Comparison of ENCODE assay signal across 7 mouse cellular contexts in the genomic region with DNA sequence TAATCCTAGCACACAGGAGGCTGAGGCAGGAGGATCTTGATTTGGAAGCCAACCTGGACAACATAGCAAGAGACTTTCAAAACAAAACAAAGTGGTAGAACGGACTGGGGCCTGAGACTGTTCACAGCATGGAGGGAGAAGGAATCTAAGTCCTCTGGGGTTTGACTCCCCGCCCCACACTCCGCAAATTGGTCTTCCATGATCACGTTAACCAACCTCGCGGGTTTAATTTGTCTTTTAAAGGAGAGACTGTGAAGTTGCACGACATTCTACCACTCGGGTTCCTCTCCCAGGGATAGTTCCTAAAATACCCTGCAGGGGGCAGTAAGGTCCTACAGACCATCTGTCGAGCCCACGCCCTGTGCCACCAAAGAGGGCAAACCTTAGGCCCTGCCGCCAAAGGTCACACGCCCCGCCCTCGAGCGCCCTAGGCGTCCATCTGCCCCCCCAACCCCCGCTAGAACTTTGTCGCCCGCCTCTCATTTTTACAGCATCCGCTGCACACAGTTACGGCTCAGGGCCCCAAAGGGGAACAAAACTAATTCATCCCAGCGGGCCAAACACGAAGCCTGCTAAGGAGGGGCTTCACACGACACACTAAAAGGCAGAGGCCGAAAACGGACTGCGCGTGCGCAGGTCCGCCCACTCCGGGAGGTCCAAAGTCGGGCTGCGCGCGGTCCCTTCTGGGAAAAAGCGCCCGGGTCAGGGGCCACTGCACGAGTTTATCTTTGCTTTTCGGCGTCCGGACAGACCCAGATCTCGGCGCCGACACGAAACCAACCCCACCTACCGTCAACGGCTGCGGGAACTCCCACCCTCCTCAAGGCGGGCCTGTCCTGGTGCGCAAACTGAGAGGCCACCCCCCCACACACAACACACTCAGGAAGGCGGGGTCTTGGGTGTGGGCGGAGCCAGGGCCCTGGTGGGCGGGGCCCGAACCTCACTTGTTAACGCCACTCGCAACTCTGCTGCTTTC. TPM values are rescaled to one million over a fixed set of nuclear protein-coding genes. Genes with fewer than 3 reads are reported as not detected.
DNase-seq lines count a peak whose midpoint lies in the region; ATAC-seq and TF ChIP-seq lines count a peak whose summit lies in the region.

A gene (minus strand): TSS at position 855 of the 976 bp plus-strand sequence.

- peak within 1 kb of the TSS; percentile 35 for H3K4me2 ChIP-seq in embryonic facial prominence, embryonic 11.5 days (ENCODE audit: low read depth, low read length)
- peak within 1 kb of the TSS; percentile 54 for H3K4me2 ChIP-seq in limb, embryonic 12.5 days
- H3K4me2 ChIP-seq in midbrain, embryonic 15.5 days = peak within 1 kb of the TSS; percentile 69

- peak; percentile 96 for DNase-seq in adrenal gland, postnatal 14 days
- DNase-seq in embryonic facial prominence, embryonic 11.5 days (ENCODE audit: low spot score) = peak; percentile 98
- DNase-seq in heart, adult 18-20 months = peak; percentile 93 to 99
- peak; percentile 97 for DNase-seq in kidney, adult 2 months
- DNase-seq in spleen, adult 2 months (ENCODE audit: low read depth in 1 of 2, low spot score in 2 of 2) = peak; percentile 90 to 95

- ATAC-seq in embryonic facial prominence, embryonic 11.5 days (replicated peaks; ENCODE audit: insufficient number of reproducible peaks, low FRiP score, low TSS enrichment, low read depth) = peak; percentile 91
- ATAC-seq in limb, embryonic 12.5 days (ENCODE audit: insufficient number of reproducible peaks, insufficient read depth, low FRiP score, low TSS enrichment, low read depth) = peak; percentile 94
- peak; percentile 94 for ATAC-seq in midbrain, embryonic 15.5 days (replicated peaks)

- no peaks in the 10 kb centered on the region; the same call in 1 of the 2 replicates for H3K4me1 ChIP-seq in embryonic facial prominence, embryonic 11.5 days (ENCODE audit: control insufficient read depth, insufficient read depth, low read length)
- H3K4me1 ChIP-seq in kidney, adult 2 months (ENCODE audit: control insufficient read depth, insufficient read depth, low read length) = peaks cover 4% of the 10 kb centered on the region
- H3K4me1 ChIP-seq in limb, embryonic 12.5 days (replicated peaks) = peaks cover 7% of the 10 kb centered on the region
- H3K4me1 ChIP-seq in midbrain, embryonic 15.5 days = peaks cover 7% of the 10 kb centered on the region; the same call in 1 of the 2 replicates
- peaks cover 3% of the 10 kb centered on the region; the same call in 1 of the 2 replicates for H3K4me1 ChIP-seq in spleen, adult 2 months (ENCODE audit: control insufficient read depth, insufficient read depth, insufficient read length)

- no peaks in the 10 kb centered on the region for H3K36me3 ChIP-seq in embryonic facial prominence, embryonic 11.5 days (replicated peaks; ENCODE audit: control insufficient read depth, insufficient read depth, low read depth, low read length)
- H3K36me3 ChIP-seq in kidney, adult 2 months (ENCODE audit: control insufficient read depth, insufficient read depth, low read length) = no peaks in the 10 kb centered on the region
- H3K36me3 ChIP-seq in limb, embryonic 12.5 days = no peaks in the 10 kb centered on the region
- no peaks in the 10 kb centered on the region for H3K36me3 ChIP-seq in midbrain, embryonic 15.5 days (replicated peaks)
- no peaks in the 10 kb centered on the region for H3K36me3 ChIP-seq in spleen, adult 2 months (ENCODE audit: control insufficient read depth, insufficient read depth, low read length)

- H3K27me3 ChIP-seq in embryonic facial prominence, embryonic 11.5 days (ENCODE audit: control insufficient read depth, insufficient read depth, low read length) = no peaks in the 10 kb centered on the region
- H3K27me3 ChIP-seq in kidney, adult 2 months (replicated peaks; ENCODE audit: control insufficient read depth, insufficient read depth, low read length) = no peaks in the 10 kb centered on the region
- peaks cover 4% of the 10 kb centered on the region; the same call in 1 of the 2 replicates for H3K27me3 ChIP-seq in limb, embryonic 12.5 days
- H3K27me3 ChIP-seq in midbrain, embryonic 15.5 days (replicated peaks) = no peaks in the 10 kb centered on the region
- H3K27me3 ChIP-seq in spleen, adult 2 months (ENCODE audit: control insufficient read depth, insufficient read depth, low read length) = no peaks in the 10 kb centered on the region

- peak within 1 kb of the TSS; percentile 70 for H3K9ac ChIP-seq in embryonic facial prominence, embryonic 11.5 days (replicated peaks; ENCODE audit: low read length)
- peak within 1 kb of the TSS; percentile 62 for H3K9ac ChIP-seq in limb, embryonic 12.5 days (replicated peaks)
- peak within 1 kb of the TSS; percentile 65 for H3K9ac ChIP-seq in midbrain, embryonic 15.5 days

- H3K9me3 ChIP-seq in embryonic facial prominence, embryonic 11.5 days (replicated peaks; ENCODE audit: control insufficient read depth, low read length) = no peaks in the 10 kb centered on the region
- no peaks in the 10 kb centered on the region for H3K9me3 ChIP-seq in limb, embryonic 12.5 days
- no peaks in the 10 kb centered on the region for H3K9me3 ChIP-seq in midbrain, embryonic 15.5 days

- TF ChIP-seq CTCF in kidney, adult 2 months (conservative IDR thresholded peaks at IDR 0.05; ENCODE audit: insufficient read depth, insufficient read length, low read depth, low read length) = peak; percentile 86
- peak; percentile 89 for TF ChIP-seq CTCF in spleen, adult 2 months (IDR thresholded peaks at IDR 0.05; ENCODE audit: extremely low read depth, insufficient read depth, insufficient read length, insufficient replicate concordance)

- peak within 1 kb of the TSS; percentile 94 for H3K27ac ChIP-seq in embryonic facial prominence, embryonic 11.5 days (replicated peaks; ENCODE audit: low read depth, low read length)
- peak within 1 kb of the TSS; percentile 98 for H3K27ac ChIP-seq in kidney, adult 2 months (ENCODE audit: insufficient read depth, low read depth, low read length)
- peak within 1 kb of the TSS; percentile 97 for H3K27ac ChIP-seq in limb, embryonic 12.5 days
- H3K27ac ChIP-seq in midbrain, embryonic 15.5 days = peak within 1 kb of the TSS; percentile 91
- H3K27ac ChIP-seq in spleen, adult 2 months (ENCODE audit: insufficient read depth, low read length) = peak within 1 kb of the TSS; percentile 100

- WGBS in embryonic facial prominence, embryonic 11.5 days = 1% methylated on average over 56 of the region's 56 CpGs
- WGBS in kidney, adult 2 months = 2% methylated on average over 56 of the region's 56 CpGs
- 1% methylated on average over 56 of the region's 56 CpGs for WGBS in limb, embryonic 12.5 days
- WGBS in midbrain, embryonic 15.5 days = 2% methylated on average over 56 of the region's 56 CpGs
- WGBS in spleen, adult 2 months = 1% methylated on average over 56 of the region's 56 CpGs

- H3K4me3 ChIP-seq in embryonic facial prominence, embryonic 11.5 days (ENCODE audit: low read depth, low read length) = peak within 1 kb of the TSS; percentile 54
- peak within 1 kb of the TSS; percentile 69 for H3K4me3 ChIP-seq in kidney, adult 2 months (ENCODE audit: insufficient read depth, low read depth, low read length)
- peak within 1 kb of the TSS; percentile 54 for H3K4me3 ChIP-seq in limb, embryonic 12.5 days (replicated peaks)
- peak within 1 kb of the TSS; percentile 57 for H3K4me3 ChIP-seq in midbrain, embryonic 15.5 days
- peak within 1 kb of the TSS; percentile 93 for H3K4me3 ChIP-seq in spleen, adult 2 months (ENCODE audit: extremely low read depth, insufficient read depth, insufficient read length)

- TF ChIP-seq POLR2A in kidney, adult 2 months (IDR thresholded peaks at IDR 0.05; ENCODE audit: low read depth, low read length) = peak; percentile 35
- peak; percentile 48 for TF ChIP-seq POLR2A in spleen, adult 2 months (IDR thresholded peaks at IDR 0.05; ENCODE audit: low read depth, low read length)

RNA-seq across cellular contexts. Expression of the gene that starts here (rescaled TPM):
- 4.3 and 5.9 TPM in 2 replicates for total RNA-seq in adrenal gland, postnatal 14 days (2021)
- 12.0 and 12.5 TPM in 2 replicates for polyA plus RNA-seq in embryonic facial prominence, embryonic 11.5 days (2014; fragmentation: Nextera tagmentation; extraction: Ambion mirVana)
- total RNA-seq in heart, adult 18-20 months (2021) = 1 to 10 TPM; 3.8 to 4.6 TPM
- polyA plus RNA-seq in kidney, adult 2 months (2012; rRNA removed) = 2.9 and 4.2 TPM in 2 replicates
- 12.0 and 12.1 TPM in 2 replicates for polyA plus RNA-seq in limb, embryonic 12.5 days (2016; fragmentation: Nextera tagmentation; extraction: Ambion mirVana)
- 5.1 and 6.0 TPM in 2 replicates for polyA plus RNA-seq in midbrain, embryonic 15.5 days (2015; fragmentation: Nextera tagmentation; extraction: Ambion mirVana)
- polyA plus RNA-seq in spleen, adult 2 months (2012; rRNA removed) = 1.3 TPM in 2 replicates

Comparison
In these comparisons a context has a peak if more than half of its experiments do, and no peak if none do; other contexts are left out.
1. Peak in every context shown above with its lines: DNase-seq, ATAC-seq, H3K4me3 ChIP-seq and H3K27ac ChIP-seq.